Mouse (Mus musculus): Measurements from ENCODE around the gene Olfr993. TPM values are rescaled to one million over a fixed set of nuclear protein-coding genes. Genes with fewer than 3 reads are reported as not detected.

The Olfr993 gene
- not detected for total RNA-seq (2021)

DNA sequence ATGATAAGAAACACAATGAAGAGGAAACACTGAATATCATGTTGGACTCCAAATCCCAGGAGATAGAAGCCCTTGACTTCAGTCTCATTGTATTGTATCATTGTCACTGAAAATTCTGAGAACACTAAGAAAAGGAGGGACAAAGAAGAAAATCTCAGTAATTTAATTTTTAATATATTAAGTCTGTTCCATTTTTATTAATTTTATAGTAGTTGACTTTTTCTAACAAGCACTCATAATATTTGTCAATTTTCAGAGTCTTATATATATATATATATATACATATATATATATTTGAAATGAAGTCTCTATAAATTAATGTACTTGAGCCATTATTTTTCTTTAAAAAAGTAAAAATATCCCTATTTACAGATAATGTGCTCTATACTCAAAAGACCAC, at the start of gene Olfr993:
TSS of gene Olfr993 (minus strand) at position 101 of the 400 bp plus-strand sequence.
- DNase-seq = no peak

DNA sequence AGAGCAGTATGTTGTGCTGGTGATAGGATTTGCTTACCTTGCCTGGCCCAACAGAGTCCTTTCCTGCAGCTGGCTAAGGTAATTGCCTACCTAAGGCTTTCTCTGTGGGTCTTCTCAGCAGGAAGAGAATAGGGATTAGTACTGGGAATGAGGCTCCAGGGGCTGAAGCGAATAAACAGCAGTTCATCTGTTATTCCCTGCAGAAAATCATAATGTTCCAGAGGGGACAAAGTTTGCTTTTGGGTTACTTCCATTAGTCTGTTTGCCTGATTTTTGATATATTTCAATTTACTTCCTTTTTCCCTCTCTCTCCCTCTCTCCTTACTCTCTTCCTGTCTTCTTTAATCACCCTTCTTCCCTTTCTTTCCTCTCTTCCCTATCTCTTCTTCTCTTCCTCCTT, 28.9 kb upstream of the Olfr993 start, which contains the start of gene Olfr995:
TSS of gene Olfr995 (minus strand) at position 101 of the 400 bp plus-strand sequence.
- DNase-seq = no peak

DNA sequence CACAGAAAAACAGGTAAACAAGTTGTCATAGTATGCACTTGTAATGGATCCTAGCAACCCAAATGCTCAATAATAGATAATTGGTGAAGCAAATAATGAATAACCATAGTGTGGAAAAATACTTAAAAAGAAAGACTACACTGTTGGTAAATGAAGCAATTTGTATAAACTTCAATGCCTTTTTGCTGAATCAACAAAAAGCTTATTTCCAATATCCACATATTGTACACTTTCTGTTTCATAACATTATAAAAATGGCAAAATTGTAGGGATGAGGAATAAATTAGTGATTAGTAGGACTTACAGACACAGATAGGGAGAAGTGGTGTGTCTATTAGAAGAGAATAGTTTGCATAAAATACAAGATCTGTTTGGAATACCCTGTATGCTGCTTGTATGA, 27.9 kb upstream of the Olfr993 start:
- DNase-seq = no peak

DNA sequence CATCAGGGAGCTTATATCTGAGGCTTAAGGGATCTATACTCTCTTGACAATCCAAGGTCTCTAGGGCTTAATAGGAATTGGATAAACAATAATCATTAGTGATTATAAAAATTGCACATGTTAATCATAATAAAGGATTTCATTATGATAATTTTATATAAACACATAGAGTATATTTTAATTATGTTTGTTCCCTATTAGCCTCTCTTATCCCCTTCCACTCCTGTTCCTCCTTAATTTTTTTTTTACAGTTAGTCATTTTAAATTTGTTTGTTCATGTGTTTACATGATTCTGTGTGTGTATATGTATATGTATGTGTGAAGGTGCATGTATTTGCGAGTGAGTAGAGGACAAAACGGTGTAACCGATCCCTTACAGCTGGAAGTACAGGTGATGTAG, 21.7 kb upstream of the Olfr993 start, which contains the start of gene Olfr994:
TSS of gene Olfr994 (minus strand) at position 101 of the 400 bp plus-strand sequence.
- DNase-seq = no peak

DNA sequence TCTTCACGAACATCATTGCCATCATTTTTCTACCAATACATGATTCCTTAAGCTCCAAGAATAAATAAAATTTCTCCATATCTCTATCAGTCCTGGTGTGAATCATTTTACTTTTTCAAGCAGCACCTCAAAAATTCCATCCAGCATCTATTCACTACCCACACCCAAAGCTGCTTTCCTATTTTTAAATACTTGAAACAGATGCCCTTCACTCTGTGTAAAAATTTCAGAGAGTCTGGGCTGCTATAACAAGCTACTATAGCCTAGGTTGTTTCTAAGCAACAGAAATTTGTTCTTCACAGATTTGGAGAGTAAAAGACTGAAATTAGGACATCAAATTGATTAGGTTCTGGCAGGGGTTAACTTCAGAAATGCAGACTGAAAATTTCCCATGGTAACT, 11.2 kb upstream of the Olfr993 start:
- no peak for DNase-seq

DNA sequence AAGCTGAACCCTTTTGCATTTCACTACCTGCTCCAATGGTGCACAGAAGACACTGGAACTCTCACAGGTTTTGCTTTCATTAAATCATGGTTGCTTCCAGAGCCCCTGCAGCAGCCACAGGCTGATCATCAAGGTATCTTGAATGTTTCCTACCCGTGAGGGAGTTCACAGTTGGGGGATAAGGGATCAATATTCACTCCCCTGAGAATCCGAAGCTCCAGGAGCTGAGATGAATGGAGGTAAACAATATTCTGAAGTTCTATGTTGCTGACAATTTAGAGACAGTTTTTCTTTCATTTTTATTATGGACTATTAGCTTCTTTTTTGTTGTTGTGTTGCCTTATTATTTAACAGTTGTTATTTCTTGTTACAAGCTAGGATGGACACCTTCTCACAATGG, 5.3 kb downstream of the Olfr993 start, which contains the start of gene Olfr992:
TSS of gene Olfr992 (minus strand) at position 101 of the 400 bp plus-strand sequence.
- no peak for DNase-seq

Other genes starting within 250 kb of the Olfr993 start
- 1 to 10 TPM; 2.1 to 2.7 TPM for gene Lrrc55, start 217.7 kb downstream of the Olfr993 start, total RNA-seq (2021)
- not detected for gene Olfr987, start 75.6 kb downstream of the Olfr993 start, total RNA-seq (2021)
- gene Olfr988, start 51.6 kb downstream of the Olfr993 start, total RNA-seq (2021) = not detected
- not detected for gene Olfr992, start 5.4 kb downstream of the Olfr993 start, total RNA-seq (2021)
- gene Olfr994, start 21.6 kb upstream of the Olfr993 start, total RNA-seq (2021) = not detected
- not detected for gene Olfr995, start 28.8 kb upstream of the Olfr993 start, total RNA-seq (2021)
- not detected for gene 4833423E24Rik, start 104.1 kb upstream of the Olfr993 start, total RNA-seq (2021)
- not detected for gene Olfr996, start 164.3 kb upstream of the Olfr993 start, total RNA-seq (2021)
- not detected for gene Olfr998, start 174.1 kb upstream of the Olfr993 start, total RNA-seq (2021)
- not detected for gene Olfr1000, start 197.0 kb upstream of the Olfr993 start, total RNA-seq (2021)
- not detected for gene Olfr1002, start 235.8 kb upstream of the Olfr993 start, total RNA-seq (2021)
- not detected for gene Olfr154, start 249.6 kb upstream of the Olfr993 start, total RNA-seq (2021)

All from heart, postnatal 4 days (tissue).